Comparison of ENCODE assay signal across 8 mouse cellular contexts in genomic region chr1:160399428-160399827, GRCm38 (mm10).
DNase-seq lines count a peak whose midpoint lies in the region; ATAC-seq and TF ChIP-seq lines count a peak whose summit lies in the region.

No protein-coding gene starts in this region.

- H3K4me2 ChIP-seq in heart, embryonic 12.5 days, result no peak overlapping the region

- no peak for ATAC-seq in heart, embryonic 12.5 days (ENCODE audit: insufficient number of reproducible peaks, low FRiP score)

- intact Hi-C loops in heart, postnatal 10 days (cut with DNase I), result loop anchor here (2.0 kb wide), 1 partner anchor 317 kb away; no protein-coding TSS in a partner anchor

- no peaks in the 10 kb centered on the region for H3K9me3 ChIP-seq in heart, embryonic 12.5 days (replicated peaks)

- DNase-seq in heart, postnatal 10 days, result peak; percentile 26 to 58
- DNase-seq in thymus, adult 2 months, result peak; percentile 18
- DNase-seq in thymus, adult 18-20 months, result no peak
- peak; percentile 49 for DNase-seq in c-Kit-positive CD71-negative TER-119-negative erythroid progenitor cells, embryonic 14.5 days (ENCODE audit: low read depth)
- DNase-seq in layer of hippocampus, adult 9-11 months, result peak; percentile 26
- DNase-seq in skeletal muscle tissue, adult 2 months (ENCODE audit: low read depth, low spot score), result peak; percentile 14
- no peak for DNase-seq in urinary bladder, postnatal 4 days (ENCODE audit: low spot score in 2 of 2)

- no peak overlapping the region for H3K4me3 ChIP-seq in heart, embryonic 12.5 days
- H3K4me3 ChIP-seq in thymus, adult 2 months (ENCODE audit: control insufficient read depth, insufficient read depth, low read length), result no peak overlapping the region

- no peak overlapping the region for H3K27ac ChIP-seq in heart, embryonic 12.5 days (ENCODE audit: poor library complexity, severe bottlenecking)
- no peak overlapping the region for H3K27ac ChIP-seq in thymus, adult 2 months (ENCODE audit: control insufficient read depth, insufficient read depth, low read length)

- no peak overlapping the region for H3K9ac ChIP-seq in heart, embryonic 12.5 days

- H3K4me1 ChIP-seq in heart, embryonic 12.5 days (replicated peaks), result peaks cover 12% of the 10 kb centered on the region
- H3K4me1 ChIP-seq in thymus, adult 2 months (replicated peaks; ENCODE audit: control insufficient read depth, insufficient read depth, low read length), result no peaks in the 10 kb centered on the region

- no peak for TF ChIP-seq POLR2A in thymus, adult 2 months (IDR thresholded peaks at IDR 0.05; ENCODE audit: control insufficient read depth, extremely low read depth, insufficient read depth, low read length, poor library complexity)

- no peaks in the 10 kb centered on the region for H3K36me3 ChIP-seq in heart, embryonic 12.5 days
- H3K36me3 ChIP-seq in thymus, adult 2 months (ENCODE audit: control insufficient read depth, insufficient read depth, low read length), result no peaks in the 10 kb centered on the region

- no peaks in the 10 kb centered on the region for H3K27me3 ChIP-seq in heart, embryonic 12.5 days (replicated peaks)
- no peaks in the 10 kb centered on the region for H3K27me3 ChIP-seq in thymus, adult 2 months (ENCODE audit: control insufficient read depth, insufficient read depth, low read length)

- TF ChIP-seq CTCF in thymus, adult 2 months (IDR thresholded peaks at IDR 0.05; ENCODE audit: borderline replicate concordance, control insufficient read depth, extremely low read depth, insufficient read depth, low read length, poor library complexity), result no peak

Comparison
In these comparisons a context has a peak if more than half of its experiments do, and no peak if none do; other contexts are left out.
1. DNase-seq: peak in heart, postnatal 10 days (2 of 2), thymus, adult 2 months (single experiment), c-Kit-positive CD71-negative TER-119-negative erythroid progenitor cells, embryonic 14.5 days (single experiment), layer of hippocampus, adult 9-11 months (single experiment) and skeletal muscle tissue, adult 2 months (single experiment); none in thymus, adult 18-20 months (0 of 2) and urinary bladder, postnatal 4 days (0 of 2).